Mouse (Mus musculus) kidney, embryonic 15.5 days (tissue): ENCODE measurements around the gene Mrpl14. TPM values are rescaled to one million over a fixed set of nuclear protein-coding genes. Genes with fewer than 3 reads are reported as not detected.
A peak's percentile ranks its signal among the peaks of the same experiment; 100 is the strongest.

Source experiments
- ATAC-seq: fragments of 200-750 bp; cut with Nextera tagmentation; replicated peaks from 2 replicates; pipeline ENCODE4 v1.8.0; 2017; ENCODE audit warnings: moderate TSS enrichment; ENCODE audit not compliant: low FRiP score
- H3K27ac ChIP-seq: fragments of 300-500 bp; sonication (generic); 2 replicates; pipeline ENCODE4 v1.5.1; 2015; ENCODE audit warnings: mild to moderate bottlenecking, inconsistent platforms
- H3K27me3 ChIP-seq: fragments of 300-500 bp; sonication (generic); 2 replicates; pipeline ENCODE4 v1.6.1; 2015; ENCODE audit warnings: inconsistent platforms
- H3K36me3 ChIP-seq: fragments of 300-500 bp; sonication (generic); 2 replicates; pipeline ENCODE4 v1.6.1; 2015; ENCODE audit warnings: inconsistent platforms
- H3K4me1 ChIP-seq: fragments of 300-500 bp; sonication (generic); 2 replicates; pipeline ENCODE4 v1.6.1; 2015; ENCODE audit warnings: inconsistent platforms
- H3K4me2 ChIP-seq: fragments of 300-500 bp; sonication (generic); 2 replicates; pipeline ENCODE4 v1.6.1; 2015; ENCODE audit warnings: moderate library complexity, mild to moderate bottlenecking, inconsistent platforms
- H3K4me3 ChIP-seq: fragments of 300-500 bp; sonication (generic); replicated peaks from 2 replicates; pipeline ENCODE4 v1.5.1; 2015; ENCODE audit warnings: mild to moderate bottlenecking, inconsistent platforms
- H3K9ac ChIP-seq: fragments of 300-500 bp; sonication (generic); 2 replicates; pipeline ENCODE4 v1.6.1; 2015; ENCODE audit warnings: mild to moderate bottlenecking, inconsistent platforms
- H3K9me3 ChIP-seq: fragments of 300-500 bp; sonication (generic); replicated peaks from 2 replicates; pipeline ENCODE4 v1.6.1; 2016; ENCODE audit warnings: inconsistent platforms
- WGBS: fragments of 180-500 bp; shearing (Covaris S2); methylation state at CpG from one replicate; pipeline ENCODE4 v1.1.7; 2015; ENCODE audit warnings: mixed read lengths; 5-methylcytosine and 5-hydroxymethylcytosine counted together
- polyA plus RNA-seq: library from polyadenylated mRNA; unstranded; fragments of >200 nt; fragmentation: Nextera tagmentation; extraction: Ambion mirVana; gene quantifications from 2 replicates; pipeline ENCODE4 v1.2.1, GENCODE M21; 2015

Gene Mrpl14
- polyA plus RNA-seq, 1 experiment from 2014 or later = 144 TPM

DNA sequence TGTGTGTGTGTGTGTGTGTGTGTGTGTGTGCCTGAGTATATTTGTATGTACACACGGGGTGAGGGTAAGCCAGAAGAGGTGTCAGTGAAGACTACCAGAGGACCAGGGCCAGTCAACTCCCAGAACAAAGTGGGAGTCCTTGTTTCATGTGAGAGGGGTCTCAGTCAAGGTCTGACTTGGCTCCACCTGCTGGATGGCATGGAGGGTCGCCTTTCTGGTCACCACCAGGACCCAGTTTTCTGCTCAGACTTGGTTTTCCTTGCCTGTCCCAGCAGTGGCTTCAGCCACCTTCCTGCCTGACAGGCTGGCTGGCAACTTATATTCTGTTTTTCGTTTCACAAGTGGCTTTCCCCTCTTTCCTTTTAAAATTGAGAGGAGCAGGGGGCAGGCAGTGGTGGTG lies 21.3 kb downstream of the Mrpl14 start:
- no peak overlapping the region for H3K9ac ChIP-seq
- H3K27ac ChIP-seq = no peak overlapping the region
- no peaks in the 10 kb centered on the region for H3K27me3 ChIP-seq
- WGBS = 26% methylated on average over 3 of the region's 3 CpGs
- H3K36me3 ChIP-seq = no peaks in the 10 kb centered on the region
- ATAC-seq = no peak
- no peak overlapping the region for H3K4me3 ChIP-seq
- no peaks in the 10 kb centered on the region for H3K9me3 ChIP-seq
- no peak overlapping the region for H3K4me2 ChIP-seq
- H3K4me1 ChIP-seq = peaks cover 10% of the 10 kb centered on the region; the same call in 1 of the 2 replicates

DNA sequence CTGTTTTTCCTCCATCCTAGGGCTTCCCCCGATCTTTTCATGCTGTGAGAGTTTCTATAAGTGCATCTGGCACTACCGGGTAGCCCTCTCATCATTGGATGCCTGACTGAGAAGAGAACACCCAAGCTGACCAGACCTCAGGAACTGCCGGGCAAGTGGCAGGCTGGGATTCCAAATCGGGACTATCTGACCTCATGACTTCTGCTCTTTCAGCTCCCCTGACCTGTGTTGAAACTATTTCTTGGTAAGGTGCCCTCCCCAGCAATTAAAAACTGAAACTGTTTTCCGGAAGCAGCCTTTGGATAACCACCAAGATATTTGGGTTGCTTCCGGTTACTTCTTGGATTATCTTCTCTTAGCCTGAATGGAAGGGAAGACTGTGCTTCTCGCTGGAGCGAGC lies 22.1 kb downstream of the Mrpl14 start:
- Histone ChIP-seq H3K4me1 (0 out of 2 replicates have a peak, but pooled peaks cover 4% of the 10 kb centered on the region), H3K36me3 (no peaks in the 10 kb centered on the region), H3K27me3 (no peaks in the 10 kb centered on the region), H3K9me3 (no peaks in the 10 kb centered on the region), H3K27ac (no peak overlapping the region), H3K4me2 (no peak overlapping the region), H3K4me3 (no peak overlapping the region), H3K9ac (no peak overlapping the region)
- ATAC-seq = no peak
- WGBS = 79% methylated on average over 8 of the region's 8 CpGs

- Histone ChIP-seq H3K4me3 (no peak overlapping the region), H3K4me2 (no peak overlapping the region), H3K9ac (no peak overlapping the region), H3K4me1 (no peaks in the 10 kb centered on the region), H3K36me3 (no peaks in the 10 kb centered on the region), H3K27ac (no peak overlapping the region), H3K27me3 (no peaks in the 10 kb centered on the region), H3K9me3 (no peaks in the 10 kb centered on the region)
- ATAC-seq = no peak
- 37% methylated on average over 3 of the region's 3 CpGs for WGBS
Observed at GRCm38 (mm10) chr17:45709829-45710228, 23.7 kb downstream of the Mrpl14 start.

DNA sequence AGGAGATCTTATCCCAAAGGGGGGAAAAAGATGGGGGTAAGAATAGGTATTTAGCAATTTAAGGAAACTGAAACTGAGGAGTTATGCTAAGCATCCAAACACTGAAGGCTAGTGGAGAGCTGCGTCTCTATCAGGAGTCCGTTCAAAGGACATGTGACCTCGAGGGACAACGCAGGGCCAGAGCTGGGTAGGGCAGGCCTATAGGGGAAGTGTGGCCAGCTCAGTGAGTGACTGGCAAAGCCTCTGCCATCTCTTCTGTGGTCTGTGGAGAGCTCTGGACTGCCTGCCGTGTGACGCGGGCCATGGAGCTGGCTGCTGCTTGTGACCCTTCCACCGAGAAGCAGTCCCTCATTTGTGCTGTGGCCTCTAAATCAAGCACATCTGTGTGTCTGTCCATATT lies 24.3 kb downstream of the Mrpl14 start:
- H3K4me1 ChIP-seq = no peaks in the 10 kb centered on the region
- no peak overlapping the region for H3K27ac ChIP-seq
- no peaks in the 10 kb centered on the region for H3K27me3 ChIP-seq
- H3K36me3 ChIP-seq = no peaks in the 10 kb centered on the region
- H3K4me3 ChIP-seq = no peak overlapping the region
- ATAC-seq = no peak
- no peak overlapping the region for H3K9ac ChIP-seq
- 76% methylated on average over 8 of the region's 8 CpGs for WGBS
- H3K4me2 ChIP-seq = no peak overlapping the region
- H3K9me3 ChIP-seq = no peaks in the 10 kb centered on the region

- Histone ChIP-seq H3K4me2 (no peak overlapping the region), H3K36me3 (no peaks in the 10 kb centered on the region), H3K27me3 (no peaks in the 10 kb centered on the region), H3K9ac (no peak overlapping the region), H3K9me3 (no peaks in the 10 kb centered on the region), H3K4me3 (no peak overlapping the region), H3K4me1 (peaks cover 2% of the 10 kb centered on the region), H3K27ac (no peak overlapping the region)
- WGBS = 43% methylated on average over 3 of the region's 3 CpGs
- no peak for ATAC-seq
Observed at GRCm38 (mm10) chr17:45711525-45711924, 25.4 kb downstream of the Mrpl14 start.

DNA sequence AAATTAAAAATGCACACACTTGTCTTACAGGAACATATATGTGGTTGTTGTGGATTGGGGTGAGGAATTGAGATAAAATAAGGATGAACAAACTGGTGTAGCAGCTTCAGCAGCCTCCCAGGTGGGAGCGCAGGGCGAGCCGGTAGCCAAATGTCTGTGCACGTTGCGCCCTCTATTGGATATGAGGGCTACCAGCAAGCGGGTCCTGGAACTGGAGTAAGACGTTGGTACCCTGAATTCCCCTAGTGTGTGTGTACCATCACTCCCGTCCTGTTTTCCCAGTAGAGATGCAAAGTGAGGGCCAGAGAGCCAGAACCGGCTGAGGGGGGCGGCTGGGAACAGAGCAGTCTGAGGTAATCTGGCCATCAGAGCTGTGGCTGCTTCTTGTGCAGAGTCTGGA lies 32.2 kb downstream of the Mrpl14 start:
- 0 out of 2 replicates have a peak, but pooled peaks have one; percentile 49 for ATAC-seq
- H3K36me3 ChIP-seq = no peaks in the 10 kb centered on the region
- H3K9me3 ChIP-seq = no peaks in the 10 kb centered on the region
- no peak overlapping the region for H3K9ac ChIP-seq
- no peaks in the 10 kb centered on the region for H3K27me3 ChIP-seq
- H3K4me1 ChIP-seq = peaks cover 12% of the 10 kb centered on the region
- WGBS = 14% methylated on average over 10 of the region's 10 CpGs
- no peak overlapping the region for H3K4me3 ChIP-seq
- H3K4me2 ChIP-seq = no peak overlapping the region
- H3K27ac ChIP-seq = no peak overlapping the region

DNA sequence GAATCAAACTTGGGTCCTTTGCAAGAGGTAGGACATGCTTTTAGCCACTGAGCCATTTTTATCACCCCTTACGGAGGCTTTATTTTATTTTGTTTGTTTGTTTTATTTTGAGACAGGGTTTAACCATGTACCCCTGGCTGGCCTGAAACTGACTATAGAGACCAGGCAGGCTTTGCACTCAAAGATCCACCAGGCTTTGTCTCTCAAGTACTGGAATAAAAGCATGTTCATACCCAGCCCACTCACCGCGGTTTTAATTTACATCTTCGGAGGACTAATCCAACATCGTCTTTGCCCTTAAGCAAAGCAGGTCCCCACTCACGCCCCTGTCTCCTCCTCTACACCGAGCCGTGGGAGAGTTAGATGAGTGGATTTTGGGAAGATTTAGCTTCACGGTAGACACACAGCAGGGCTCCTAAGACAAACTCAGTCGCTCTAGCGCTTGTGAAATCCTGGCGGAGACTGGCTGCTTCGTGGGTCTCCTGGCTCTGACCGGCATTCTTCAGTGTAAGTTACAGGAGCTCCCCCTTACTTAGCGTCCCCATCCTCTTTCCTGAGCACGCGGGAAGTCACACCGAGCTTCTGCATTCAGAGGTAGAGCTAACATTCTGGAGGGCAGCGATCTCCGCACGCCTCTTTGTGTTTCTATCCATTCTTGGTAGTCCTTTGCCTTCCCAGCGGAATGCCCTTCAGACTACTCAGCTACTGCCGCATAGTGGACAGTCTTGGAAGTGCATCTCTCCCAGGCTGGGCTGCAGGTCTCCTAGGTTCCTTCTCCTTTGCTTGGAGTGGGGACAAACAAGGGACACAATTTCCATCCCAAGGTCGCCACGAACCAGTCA lies 37.8 kb downstream of the Mrpl14 start:
- Histone ChIP-seq H3K36me3 (no peaks in the 10 kb centered on the region), H3K9ac (peak overlapping the region; percentile 55), H3K4me3 (peak overlapping the region; percentile 49), H3K27ac (peak overlapping the region; percentile 23; the same call in 1 of the 2 replicates), H3K4me1 (peaks cover 17% of the 10 kb centered on the region), H3K27me3 (no peaks in the 10 kb centered on the region), H3K9me3 (no peaks in the 10 kb centered on the region), H3K4me2 (peak overlapping the region; percentile 68)
- no peak for ATAC-seq
- WGBS = 3% methylated on average over 25 of the region's 25 CpGs

- WGBS = 88% methylated on average over 10 of the region's 10 CpGs
- Histone ChIP-seq H3K4me1 (peaks cover 17% of the 10 kb centered on the region), H3K9ac (no peak overlapping the region), H3K4me2 (no peak overlapping the region), H3K36me3 (no peaks in the 10 kb centered on the region), H3K4me3 (0 out of 2 replicates have a peak overlapping the region, but pooled peaks have one; percentile 49), H3K27ac (no peak overlapping the region), H3K27me3 (no peaks in the 10 kb centered on the region), H3K9me3 (no peaks in the 10 kb centered on the region)
- no peak for ATAC-seq
Observed at GRCm38 (mm10) chr17:45724574-45724921, 38.4 kb downstream of the Mrpl14 start.

- no peak overlapping the region for H3K4me2 ChIP-seq
- peak; percentile 23; the same call in 1 of the 2 replicates for ATAC-seq
- no peaks in the 10 kb centered on the region for H3K36me3 ChIP-seq
- H3K27me3 ChIP-seq = no peaks in the 10 kb centered on the region
- H3K4me3 ChIP-seq = no peak overlapping the region
- WGBS = 47% methylated on average over 7 of the region's 7 CpGs
- peaks cover 26% of the 10 kb centered on the region for H3K4me1 ChIP-seq
- no peak overlapping the region for H3K9ac ChIP-seq
- no peak overlapping the region for H3K27ac ChIP-seq
- no peaks in the 10 kb centered on the region for H3K9me3 ChIP-seq
Observed at GRCm38 (mm10) chr17:45726249-45726648, 40.1 kb downstream of the Mrpl14 start.

DNA sequence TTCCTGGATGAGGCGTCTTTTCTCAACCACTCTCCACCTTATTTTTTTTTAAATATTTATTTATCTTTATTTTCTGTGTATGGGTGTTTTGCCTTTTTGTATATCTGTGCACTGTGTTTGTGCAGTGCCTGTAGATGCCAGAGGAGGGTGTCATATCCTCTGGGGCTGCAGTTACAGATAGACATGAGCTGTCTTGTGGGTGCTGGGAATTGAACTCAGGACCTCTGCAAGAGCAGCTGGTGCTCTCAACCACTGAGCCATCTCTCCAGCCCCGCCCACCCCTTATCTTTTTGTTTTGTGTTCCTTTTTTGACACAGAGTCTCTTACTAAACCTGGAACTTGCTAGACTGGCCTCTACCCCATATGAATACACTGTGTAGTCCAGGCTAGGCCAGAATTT lies 41.4 kb downstream of the Mrpl14 start:
- Histone ChIP-seq H3K27ac (no peak overlapping the region), H3K4me2 (no peak overlapping the region), H3K9ac (no peak overlapping the region), H3K4me1 (peaks cover 30% of the 10 kb centered on the region), H3K27me3 (peaks cover 5% of the 10 kb centered on the region), H3K9me3 (no peaks in the 10 kb centered on the region), H3K4me3 (no peak overlapping the region), H3K36me3 (no peaks in the 10 kb centered on the region)
- ATAC-seq = no peak
- 89% methylated on average over 2 of the region's 2 CpGs for WGBS

- Histone ChIP-seq H3K4me3 (no peak overlapping the region), H3K4me2 (no peak overlapping the region), H3K36me3 (no peaks in the 10 kb centered on the region), H3K27me3 (peaks cover 12% of the 10 kb centered on the region), H3K9me3 (no peaks in the 10 kb centered on the region), H3K27ac (no peak overlapping the region), H3K9ac (no peak overlapping the region), H3K4me1 (peaks cover 37% of the 10 kb centered on the region)
- no peak for ATAC-seq
- 50% methylated on average over 8 of the region's 8 CpGs for WGBS
Observed at GRCm38 (mm10) chr17:45727983-45728723, 42.0 kb downstream of the Mrpl14 start.

- H3K4me3 ChIP-seq = no peak overlapping the region
- WGBS = 50% methylated on average over 10 of the region's 10 CpGs
- H3K36me3 ChIP-seq = no peaks in the 10 kb centered on the region
- no peaks in the 10 kb centered on the region for H3K9me3 ChIP-seq
- H3K4me2 ChIP-seq = no peak overlapping the region
- peaks cover 42% of the 10 kb centered on the region for H3K4me1 ChIP-seq
- no peak for ATAC-seq
- peaks cover 15% of the 10 kb centered on the region for H3K27me3 ChIP-seq
- no peak overlapping the region for H3K27ac ChIP-seq
- H3K9ac ChIP-seq = no peak overlapping the region
Observed at GRCm38 (mm10) chr17:45729387-45729786, 43.3 kb downstream of the Mrpl14 start.
